Mouse (Mus musculus): ENCODE data around the gene Tmem14a.

GRCm38 (mm10) chr1:21232516-21232915, 14.1 kb downstream of the Tmem14a start:
- no peak for TF ChIP-seq POLR2A (IDR thresholded peaks at IDR 0.05; ENCODE audit: insufficient read length, low read depth)
- no peak for TF ChIP-seq MYOG (IDR thresholded peaks at IDR 0.05; ENCODE audit: control insufficient read depth in 1 of 3, insufficient read depth in 1 of 3, insufficient read length in 2 of 3, low read depth in 2 of 3)
- TF ChIP-seq USF1 (IDR thresholded peaks at IDR 0.05; ENCODE audit: low read depth) = no peak
- TF ChIP-seq REST (IDR thresholded peaks at IDR 0.05; ENCODE audit: insufficient read depth, insufficient read length) = no peak
- no peak for TF ChIP-seq SRF (IDR thresholded peaks at IDR 0.05; ENCODE audit: control insufficient read depth, insufficient read length, low read depth)
- TF ChIP-seq POLR2AphosphoS2 (IDR thresholded peaks at IDR 0.05; ENCODE audit: insufficient read length, low read depth) = no peak
- TF ChIP-seq CEBPB (IDR thresholded peaks at IDR 0.05; ENCODE audit: insufficient read depth, poor library complexity, severe bottlenecking) = no peak
- TF ChIP-seq TCF12 (IDR thresholded peaks at IDR 0.05; ENCODE audit: insufficient read depth, poor library complexity, severe bottlenecking) = no peak
- TF ChIP-seq E2F4 (IDR thresholded peaks at IDR 0.05; ENCODE audit: insufficient read depth) = no peak
- TF ChIP-seq MAX (IDR thresholded peaks at IDR 0.05; ENCODE audit: low read depth) = no peak
- TF ChIP-seq TCF3 (IDR thresholded peaks at IDR 0.05; ENCODE audit: insufficient read length, low read depth) = no peak
- no peak for TF ChIP-seq MYOD1 (IDR thresholded peaks at IDR 0.05; ENCODE audit: control insufficient read depth in 1 of 3, insufficient read length in 2 of 3, low read depth in 2 of 3)
